Mouse (Mus musculus): ENCODE data around the gene Lhfpl2.

The Lhfpl2 gene

DNA sequence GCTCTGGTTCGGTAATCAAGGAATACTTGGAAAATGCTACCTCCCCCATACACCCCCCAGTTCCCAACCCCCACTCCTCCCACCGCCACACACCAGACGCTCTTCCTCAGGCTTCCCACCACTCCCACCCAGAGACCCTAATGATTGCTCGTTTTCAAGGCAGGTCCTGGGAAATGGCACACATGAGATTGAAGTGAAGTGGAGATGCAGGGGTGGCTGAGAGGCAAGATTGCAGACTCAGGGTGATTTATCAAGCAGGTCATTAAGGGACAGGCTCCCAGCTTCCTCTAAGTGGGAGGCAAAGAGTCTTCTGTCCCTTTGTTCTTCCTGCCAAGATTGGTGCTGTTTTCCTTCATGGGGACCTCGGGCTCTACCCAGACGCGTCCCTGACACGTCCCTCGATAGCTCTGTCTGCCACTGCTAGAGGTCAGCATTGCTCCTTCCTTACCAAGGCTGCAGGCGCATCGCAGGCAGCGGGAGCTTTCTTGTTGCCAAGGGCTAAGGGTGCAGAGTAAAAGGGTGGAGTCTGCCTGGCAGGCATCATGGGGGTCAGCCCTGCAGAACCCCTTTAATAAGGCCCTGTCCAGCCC, 85.6 kb downstream of the Lhfpl2 start:
- no peak for DNase-seq

DNA sequence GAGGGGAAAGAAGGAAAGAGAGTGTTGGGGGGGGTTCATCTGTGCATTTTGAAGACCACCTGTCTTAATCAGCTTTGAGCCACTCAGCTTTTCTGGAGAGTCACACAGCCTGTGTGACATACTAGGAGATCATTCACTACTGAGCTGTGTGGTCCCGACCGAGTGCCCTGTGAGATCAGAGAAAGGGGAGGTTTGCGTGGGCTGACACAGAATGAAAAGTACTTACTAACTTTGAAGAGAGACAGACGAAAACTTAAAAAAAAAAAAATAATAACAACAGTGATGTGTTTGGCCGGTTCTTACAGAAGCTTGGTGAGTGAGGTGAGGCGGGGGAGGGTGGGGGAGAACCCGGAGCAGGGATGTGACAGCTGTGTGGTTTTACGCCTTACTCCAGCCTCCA, 86.9 kb downstream of the Lhfpl2 start:
- no peak for DNase-seq

DNA sequence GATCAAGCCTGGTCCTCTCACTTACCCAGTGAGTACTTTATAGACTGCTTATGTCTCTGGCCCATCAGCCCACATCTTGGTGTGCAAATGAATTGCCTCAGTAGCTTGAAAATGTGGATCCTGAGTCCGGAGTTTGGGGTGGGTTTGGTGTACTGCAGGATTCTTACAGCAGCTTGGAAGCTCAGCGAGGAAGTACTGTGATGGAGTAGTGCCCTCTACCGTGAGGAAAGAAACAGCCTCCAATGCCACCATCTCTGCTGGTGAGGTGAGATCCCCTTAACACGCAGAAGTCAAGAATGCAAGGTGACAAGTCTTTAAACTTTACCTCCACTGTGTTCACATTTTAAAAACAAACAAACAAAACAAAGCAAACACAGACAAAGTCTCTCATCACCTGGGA, 89.7 kb downstream of the Lhfpl2 start:
- DNase-seq, result no peak

DNA sequence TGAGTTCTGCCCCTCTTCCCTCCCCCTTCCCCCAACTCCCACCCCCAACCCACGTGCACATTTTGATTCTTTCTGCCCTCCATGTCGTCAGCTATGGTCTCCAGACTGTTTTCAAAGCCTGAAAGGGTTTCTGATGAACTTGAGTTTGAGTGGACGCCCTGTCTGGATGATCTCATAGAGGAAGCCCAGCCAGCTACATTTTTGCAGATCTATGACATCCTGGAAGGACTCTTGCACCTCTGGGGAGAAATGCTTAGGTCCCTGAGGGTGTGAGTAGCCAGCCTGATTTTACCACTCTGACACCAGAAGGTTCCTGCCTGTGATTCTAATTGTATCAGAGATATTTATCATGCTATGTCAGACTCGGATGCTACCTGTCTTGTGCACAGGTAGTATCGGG, 91.4 kb downstream of the Lhfpl2 start:
- DNase-seq, result no peak

DNA sequence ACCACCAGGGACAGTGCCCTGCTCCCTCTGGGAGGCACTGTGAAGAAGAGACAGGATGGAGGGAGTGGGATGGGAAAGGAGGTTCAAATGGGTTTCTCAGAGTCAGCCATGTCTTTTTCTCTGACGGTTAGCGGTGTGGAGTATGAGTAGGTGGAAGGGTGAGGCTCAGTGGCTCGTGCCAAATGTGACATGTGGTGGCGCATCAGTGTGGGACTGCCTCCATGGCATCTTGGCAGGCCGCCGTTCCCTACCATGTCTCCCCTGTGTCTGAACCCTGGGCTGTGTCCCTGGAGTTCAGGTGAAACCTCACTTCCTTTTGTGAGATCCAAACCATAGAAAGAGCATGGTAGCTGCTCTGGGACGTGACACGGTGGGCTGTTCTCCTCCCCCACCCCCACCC, 92.2 kb downstream of the Lhfpl2 start:
- no peak for DNase-seq

GRCm38 (mm10) chr13:94151308-94151707, 93.7 kb downstream of the Lhfpl2 start:
- no peak for DNase-seq

- DNase-seq, result no peak
Observed at GRCm38 (mm10) chr13:94152836-94153235, 95.2 kb downstream of the Lhfpl2 start.

DNA sequence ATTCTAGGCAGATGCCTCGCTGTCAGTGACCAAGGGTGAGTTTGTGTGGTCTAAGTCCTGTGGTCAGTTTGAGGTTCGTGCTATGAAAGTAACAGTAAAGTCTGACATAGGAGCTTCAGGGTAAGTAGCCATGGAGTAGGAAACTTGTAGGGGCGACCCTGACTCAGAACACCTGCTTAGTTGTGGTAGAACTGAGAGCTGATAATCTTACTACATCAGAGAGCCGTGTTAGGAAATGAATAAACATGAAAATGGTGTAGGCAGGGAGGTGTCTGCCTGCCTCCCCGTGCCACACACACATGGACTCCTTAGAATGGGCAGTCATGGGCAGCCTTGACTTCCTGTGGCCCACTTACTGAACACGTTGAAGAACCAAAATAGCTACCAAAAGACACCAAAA, 96.1 kb downstream of the Lhfpl2 start:
- DNase-seq, result no peak

DNA sequence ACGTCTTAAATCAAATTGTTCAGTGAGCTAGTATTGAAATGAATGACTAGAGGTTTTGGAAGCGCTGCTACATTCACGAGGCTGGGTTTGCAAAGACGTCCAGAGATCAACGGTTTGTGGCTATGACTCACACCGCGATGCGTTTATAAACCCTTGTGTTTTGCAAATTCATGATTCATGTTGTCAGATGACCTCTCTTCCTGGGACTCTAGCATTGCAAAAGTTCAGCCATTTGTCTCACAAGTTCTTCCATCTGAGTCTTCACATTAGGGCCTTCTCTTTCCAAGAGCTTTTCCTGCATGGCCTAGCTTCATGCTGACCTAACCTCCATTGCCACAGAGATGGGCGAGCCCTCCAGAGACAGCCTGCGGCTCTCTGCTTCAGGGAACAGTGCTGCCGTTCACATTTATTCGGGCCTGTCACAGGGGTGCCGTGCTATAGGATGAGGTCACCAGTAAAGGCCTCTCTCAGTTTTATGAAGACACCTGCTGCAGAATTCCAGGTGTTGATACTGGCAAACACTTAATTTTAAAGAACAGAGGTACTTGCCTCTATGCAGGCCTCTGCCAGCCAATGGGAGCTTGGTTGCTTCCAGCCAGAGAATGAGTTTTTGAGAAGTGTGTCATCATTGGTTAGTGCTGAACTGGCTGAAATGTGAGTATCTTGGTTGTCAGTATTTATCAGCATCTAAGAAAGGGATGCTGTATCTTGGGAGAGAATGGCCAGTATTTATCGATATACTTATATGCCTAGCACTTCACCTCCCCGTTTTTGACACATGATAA, 97.1 kb downstream of the Lhfpl2 start:
- no peak for DNase-seq

GRCm38 (mm10) chr13:94155657-94156429, 98.2 kb downstream of the Lhfpl2 start:
- DNase-seq, result no peak

DNA sequence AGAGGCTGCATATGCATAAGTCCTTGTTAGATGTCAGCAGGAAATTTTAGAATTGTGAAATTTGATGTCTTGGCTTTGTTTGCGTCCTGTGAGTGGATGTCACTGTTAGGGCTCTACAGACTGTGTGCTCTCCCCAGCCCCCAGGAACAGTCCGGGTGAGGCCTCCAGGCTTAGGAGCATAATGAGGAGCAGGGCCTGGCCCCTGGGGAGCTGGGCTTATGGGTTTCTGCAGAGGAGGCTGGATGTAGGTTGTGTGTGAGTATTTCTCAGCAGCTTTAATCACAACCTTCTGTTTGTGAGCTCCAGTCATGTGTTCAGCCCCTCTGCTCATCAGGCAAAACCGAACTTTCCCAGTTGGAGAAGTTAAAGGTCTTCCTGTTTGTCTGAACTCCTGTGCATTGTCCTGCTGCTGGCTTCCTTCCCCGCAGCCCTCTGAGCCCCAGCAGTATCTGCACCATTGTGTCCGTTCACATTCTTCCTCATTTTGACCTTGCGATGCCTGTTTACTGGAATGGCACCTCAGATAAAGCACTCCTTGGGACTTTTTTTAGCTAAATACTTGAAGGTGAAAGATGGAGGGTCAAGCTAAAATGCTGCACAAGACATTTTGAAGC, 101.4 kb downstream of the Lhfpl2 start:
- no peak for DNase-seq

DNA sequence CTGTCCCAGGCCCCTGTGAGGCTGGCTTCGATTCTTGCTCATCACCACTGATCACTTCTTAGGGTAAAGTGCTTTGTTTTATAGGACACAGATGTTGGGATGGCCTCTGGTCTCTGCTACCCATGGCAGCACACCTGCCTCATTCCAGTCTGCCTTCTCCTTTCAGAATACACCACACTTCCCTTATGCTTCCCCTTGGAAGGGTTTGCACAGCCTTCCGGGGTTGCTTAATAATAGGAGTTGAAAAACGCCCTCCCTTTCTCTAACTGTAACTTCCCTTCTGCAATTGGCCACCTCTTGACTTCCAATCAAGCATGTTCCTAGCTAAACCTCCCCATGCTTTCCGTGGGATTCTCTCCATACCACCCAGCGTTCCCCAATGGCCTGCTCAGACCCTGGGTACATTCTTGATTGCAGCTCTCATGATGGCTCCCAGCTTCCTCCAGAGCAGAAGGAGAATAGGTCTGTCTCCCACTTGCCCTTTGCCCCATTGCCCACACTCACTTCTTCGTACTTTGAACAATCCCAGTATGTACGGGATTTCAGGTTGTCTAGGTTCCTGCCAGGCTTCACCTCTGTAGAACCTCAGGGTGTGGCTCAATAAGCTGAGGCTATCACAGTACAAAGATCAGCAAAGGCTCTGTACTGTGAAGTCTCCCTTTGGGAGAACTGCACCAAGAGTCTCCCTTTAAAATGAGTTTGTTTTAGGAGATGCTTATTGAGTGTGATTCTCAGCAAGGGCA, 102.1 kb downstream of the Lhfpl2 start:
- DNase-seq, result peak; percentile 38

- no peak for DNase-seq
Observed at GRCm38 (mm10) chr13:94164501-94164900, 106.9 kb downstream of the Lhfpl2 start.

DNA sequence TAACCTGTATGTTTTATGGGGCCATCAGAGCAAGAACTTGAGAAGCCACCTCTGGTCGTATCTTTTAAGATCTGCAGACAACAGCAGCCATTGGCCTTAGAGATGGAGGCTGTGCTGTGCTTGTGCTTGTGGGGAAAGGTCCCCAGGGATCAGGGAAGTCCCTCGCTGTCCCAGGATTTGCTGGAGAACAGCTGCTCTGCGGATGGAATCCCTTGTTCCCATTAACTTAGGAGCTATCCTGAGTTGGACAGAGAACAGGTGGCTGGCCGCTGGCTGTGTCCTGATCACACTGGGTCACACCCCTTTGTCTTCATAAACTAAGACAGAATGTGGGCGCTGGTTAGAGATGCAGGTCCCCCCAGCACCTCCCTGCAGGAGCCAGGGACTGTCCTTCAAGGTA, 110.7 kb downstream of the Lhfpl2 start:
- no peak for DNase-seq

GRCm38 (mm10) chr13:94169325-94169916, 111.8 kb downstream of the Lhfpl2 start:
- no peak for DNase-seq

- DNase-seq, result no peak
Observed at GRCm38 (mm10) chr13:94171612-94172011, 114.0 kb downstream of the Lhfpl2 start.

DNA sequence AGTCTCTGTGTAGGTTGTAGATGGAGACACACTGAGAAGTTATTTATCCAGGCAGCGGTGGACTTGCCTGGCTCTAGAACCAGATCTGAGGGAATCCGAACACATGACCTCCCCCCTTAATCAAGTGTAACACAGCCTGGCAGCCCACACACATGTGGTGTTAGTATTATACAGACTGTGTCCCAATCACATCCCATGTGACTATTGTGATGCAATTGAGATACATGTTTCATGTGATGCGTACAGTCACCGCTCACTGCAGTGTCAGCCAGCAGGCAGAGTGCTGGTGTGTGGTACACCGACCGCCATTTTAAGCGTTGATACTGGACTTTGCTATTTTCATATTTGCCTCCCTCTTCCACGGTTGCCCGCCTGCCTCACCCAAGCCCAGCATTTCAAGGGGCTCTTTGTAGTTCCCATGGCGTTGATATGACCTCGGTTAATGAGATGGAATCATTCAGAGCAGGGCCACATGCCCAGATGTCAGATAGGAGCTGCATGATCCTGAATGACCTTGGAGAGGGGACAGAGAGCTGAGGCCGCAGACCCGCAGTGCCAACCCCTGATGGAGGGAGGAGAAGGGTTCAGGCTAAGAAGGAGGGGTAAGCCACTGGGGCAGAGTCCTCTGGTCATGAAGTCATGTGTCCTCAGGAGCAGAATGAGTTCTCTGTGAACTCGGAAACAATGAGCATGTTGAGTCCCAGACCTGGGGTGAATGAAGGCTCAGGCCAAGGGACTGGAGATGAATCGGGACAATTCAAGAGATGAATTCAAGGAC, 115.1 kb downstream of the Lhfpl2 start:
- DNase-seq, result no peak

DNA sequence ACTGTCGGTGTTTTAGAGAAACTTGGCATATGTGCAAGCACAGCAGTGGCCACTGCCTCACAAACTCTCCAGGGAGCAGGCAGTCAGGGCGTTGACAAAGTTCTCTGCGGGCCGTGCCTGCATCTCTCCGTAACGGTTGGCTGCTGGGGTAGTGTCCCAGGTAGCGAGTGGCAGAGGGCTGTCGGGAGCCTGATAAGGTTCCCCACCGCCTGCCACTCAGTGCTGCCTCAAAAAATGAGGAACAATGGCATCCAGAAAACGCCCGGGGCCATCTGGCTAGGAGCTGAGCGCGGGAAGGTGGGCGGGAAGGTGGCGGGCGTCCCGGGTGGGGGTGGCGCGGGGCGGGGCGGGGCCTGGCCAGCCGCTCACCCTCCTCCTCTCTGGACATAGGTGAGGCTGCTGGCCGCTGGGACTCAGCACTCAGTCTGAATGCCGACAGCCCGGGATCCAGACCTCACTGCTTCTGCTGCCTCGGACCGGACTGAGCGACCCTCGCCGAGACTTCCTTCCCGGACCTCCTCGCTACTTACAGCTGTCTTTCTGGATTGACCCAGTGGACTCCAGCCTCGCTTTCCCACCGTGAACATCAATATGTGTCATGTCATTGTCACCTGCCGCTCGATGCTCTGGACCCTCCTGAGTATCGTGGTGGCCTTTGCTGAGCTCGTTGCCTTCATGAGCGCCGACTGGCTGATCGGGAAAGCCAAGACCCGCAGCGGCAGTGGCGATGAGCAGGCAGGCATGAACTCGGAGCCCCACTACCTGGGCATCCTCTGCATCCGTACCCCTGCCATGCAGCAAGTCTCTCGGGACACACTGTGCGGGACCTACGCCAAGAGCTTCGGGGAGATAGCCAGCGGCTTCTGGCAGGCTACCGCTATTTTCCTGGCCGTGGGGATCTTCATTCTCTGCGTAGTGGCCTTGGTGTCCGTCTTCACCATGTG, 116.3 kb downstream of the Lhfpl2 start:
- DNase-seq, result peak; percentile 27

DNA sequence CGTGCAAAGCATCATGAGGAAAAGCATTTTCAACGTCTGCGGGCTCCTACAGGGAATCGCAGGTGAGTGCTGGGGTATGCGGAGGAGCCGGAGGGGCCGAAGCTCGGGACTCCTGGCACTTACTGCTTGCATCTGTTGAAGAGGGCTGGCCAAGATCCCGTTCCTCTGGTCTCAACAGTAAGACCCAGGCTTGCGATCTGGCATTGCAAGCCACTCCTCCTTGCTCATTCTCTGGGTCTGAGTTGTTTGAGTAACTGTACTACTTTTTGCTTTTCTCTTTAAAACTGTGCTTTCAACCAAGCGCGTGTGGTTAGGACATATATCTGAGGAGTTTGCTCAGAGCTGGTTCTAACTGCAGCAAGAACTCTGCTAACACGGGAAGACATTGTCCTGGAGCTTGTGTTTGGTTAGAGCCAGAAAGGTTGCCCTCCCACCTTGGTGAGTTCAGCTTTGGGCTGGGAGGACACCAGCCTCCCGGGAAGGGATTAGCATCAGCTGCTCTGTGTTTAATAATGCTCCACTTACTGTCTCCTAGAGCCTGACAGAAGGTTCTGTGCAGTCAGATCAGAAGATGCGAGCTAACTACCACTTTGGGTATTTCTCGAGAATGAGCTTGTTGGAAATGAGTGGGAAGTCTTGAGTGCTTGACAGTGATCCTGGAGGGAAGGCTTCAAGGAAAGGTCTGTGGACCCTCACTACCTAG, 117.1 kb downstream of the Lhfpl2 start:
- no peak for DNase-seq

Data from kidney, adult 11 months (tissue).